Mouse (Mus musculus): ENCODE data around the gene Fndc5.

Fndc5 gene

GRCm38 (mm10) chr4:129147552-129148103 is 10.8 kb downstream of the Fndc5 start:
- no peak for DNase-seq

- no peak for DNase-seq
Measured at GRCm38 (mm10) chr4:129149321-129149720, 12.5 kb downstream of the Fndc5 start.

- no peak for DNase-seq
Measured at GRCm38 (mm10) chr4:129151276-129151811, 14.5 kb downstream of the Fndc5 start.

- DNase-seq = no peak
Measured at GRCm38 (mm10) chr4:129157541-129157940, 20.7 kb downstream of the Fndc5 start.

- no peak for DNase-seq
Measured at GRCm38 (mm10) chr4:129158549-129158948, 21.8 kb downstream of the Fndc5 start.

- no peak for DNase-seq
Measured at GRCm38 (mm10) chr4:129161076-129161475, 24.3 kb downstream of the Fndc5 start.

- no peak for DNase-seq
Measured at GRCm38 (mm10) chr4:129161581-129162255, 24.9 kb downstream of the Fndc5 start.

- DNase-seq = peak in 1 of 2 experiments; percentile 7
Measured at GRCm38 (mm10) chr4:129172529-129172928, 35.7 kb downstream of the Fndc5 start.

GRCm38 (mm10) chr4:129179560-129179959 is 42.8 kb downstream of the Fndc5 start:
- no peak for DNase-seq

GRCm38 (mm10) chr4:129188041-129188659 is 51.4 kb downstream of the Fndc5 start:
- peak; percentile 3 to 16 for DNase-seq

- DNase-seq = peak; percentile 47 to 54
Measured at GRCm38 (mm10) chr4:129188803-129189541, 52.2 kb downstream of the Fndc5 start.

GRCm38 (mm10) chr4:129189542-129190519 is 53.0 kb downstream of the Fndc5 start, which contains the start of the genes S100pbp and Yars:
S100pbp (minus strand) TSS chr4:129189727.
Yars (plus strand) TSS chr4:129189760.
- DNase-seq = peak; percentile 99

GRCm38 (mm10) chr4:129190538-129190937 is 53.7 kb downstream of the Fndc5 start:
- DNase-seq = peak; percentile 14 to 20

GRCm38 (mm10) chr4:129191691-129192090 is 54.9 kb downstream of the Fndc5 start:
- no peak for DNase-seq
